Mouse (Mus musculus): ENCODE measurements around the gene 2310039H08Rik. TPM values are rescaled to one million over a fixed set of nuclear protein-coding genes. Genes with fewer than 3 reads are reported as not detected.

2310039H08Rik gene
- polyA plus RNA-seq, 1 experiment = 63.8 TPM

- Histone ChIP-seq H3K36me3 (ENCODE audit: control insufficient read depth, insufficient read depth) (no peaks in the 10 kb centered on the region), H3K79me2 (ENCODE audit: control insufficient read depth, insufficient read depth) (no peaks in the 10 kb centered on the region), H3K4me2 (ENCODE audit: low read depth) (no peak overlapping the region), H3K27me3 (ENCODE audit: control insufficient read depth, insufficient read depth, insufficient read length) (no peaks in the 10 kb centered on the region), H3ac (ENCODE audit: control insufficient read depth, insufficient read length) (no peak overlapping the region), H3K4me3 (no peak overlapping the region)
- TF ChIP-seq TCF3 (IDR thresholded peaks at IDR 0.05; ENCODE audit: insufficient read length, low read depth) = no peak
- TF ChIP-seq CEBPB (IDR thresholded peaks at IDR 0.05; ENCODE audit: insufficient read depth, poor library complexity, severe bottlenecking) = no peak
- TF ChIP-seq MYOD1 (IDR thresholded peaks at IDR 0.05; ENCODE audit: control insufficient read depth in 1 of 3, insufficient read length in 2 of 3, low read depth in 2 of 3) = no peak
- TF ChIP-seq POLR2A (IDR thresholded peaks at IDR 0.05; ENCODE audit: insufficient read length, low read depth) = no peak
Measured at GRCm38 (mm10) chr17:46735287-46735686, 37.1 kb upstream of the 2310039H08Rik start.

DNA sequence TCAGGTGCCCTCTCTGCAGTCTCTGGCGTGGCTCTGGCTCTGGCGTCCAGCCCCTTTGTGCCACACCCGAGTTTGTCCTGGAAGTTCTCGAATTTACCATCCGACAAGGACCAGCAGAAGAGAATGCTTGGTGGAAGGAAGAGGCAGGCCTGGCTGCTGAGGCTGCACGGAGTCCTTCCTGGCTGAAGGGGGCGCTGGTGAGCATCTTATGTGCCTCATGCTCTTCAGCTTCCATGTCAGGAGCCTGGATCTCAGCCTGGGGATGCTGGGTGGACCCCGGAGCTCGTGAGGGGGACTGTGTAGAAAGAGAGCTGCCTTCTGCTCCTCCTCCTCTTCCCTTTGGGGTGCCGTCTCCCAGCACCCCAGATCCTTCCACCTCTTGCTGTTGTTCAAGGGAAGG, 36.3 kb upstream of the 2310039H08Rik start:
- no peaks in the 10 kb centered on the region for H3K36me3 ChIP-seq (ENCODE audit: control insufficient read depth, insufficient read depth)
- no peaks in the 10 kb centered on the region for H3K79me2 ChIP-seq (ENCODE audit: control insufficient read depth, insufficient read depth)
- no peak overlapping the region for H3K4me2 ChIP-seq (ENCODE audit: low read depth)
- TF ChIP-seq USF1 (IDR thresholded peaks at IDR 0.05; ENCODE audit: low read depth) (no peak), MAX (IDR thresholded peaks at IDR 0.05; ENCODE audit: low read depth) (no peak), POLR2AphosphoS2 (IDR thresholded peaks at IDR 0.05; ENCODE audit: insufficient read length, low read depth) (no peak), TCF3 (IDR thresholded peaks at IDR 0.05; ENCODE audit: insufficient read length, low read depth) (no peak), TCF12 (IDR thresholded peaks at IDR 0.05; ENCODE audit: insufficient read depth, poor library complexity, severe bottlenecking) (no peak), MYOG (IDR thresholded peaks at IDR 0.05; ENCODE audit: control insufficient read depth in 1 of 3, insufficient read depth in 1 of 3, insufficient read length in 2 of 3, low read depth in 2 of 3) (no peak), REST (IDR thresholded peaks at IDR 0.05; ENCODE audit: insufficient read depth, insufficient read length) (no peak)
- H3K27me3 ChIP-seq (ENCODE audit: control insufficient read depth, insufficient read depth, insufficient read length) = no peaks in the 10 kb centered on the region
- no peak overlapping the region for H3ac ChIP-seq (ENCODE audit: control insufficient read depth, insufficient read length)
- no peak overlapping the region for H3K4me3 ChIP-seq

- H3ac ChIP-seq (ENCODE audit: control insufficient read depth, insufficient read length) = no peak overlapping the region
- no peaks in the 10 kb centered on the region for H3K36me3 ChIP-seq (ENCODE audit: control insufficient read depth, insufficient read depth)
- no peak for TF ChIP-seq USF1 (IDR thresholded peaks at IDR 0.05; ENCODE audit: low read depth)
- TF ChIP-seq E2F4 (IDR thresholded peaks at IDR 0.05; ENCODE audit: insufficient read depth) = no peak
- no peak for TF ChIP-seq POLR2AphosphoS2 (IDR thresholded peaks at IDR 0.05; ENCODE audit: insufficient read length, low read depth)
- no peak for TF ChIP-seq MYOG (IDR thresholded peaks at IDR 0.05; ENCODE audit: control insufficient read depth in 1 of 3, insufficient read depth in 1 of 3, insufficient read length in 2 of 3, low read depth in 2 of 3)
- TF ChIP-seq MAX (IDR thresholded peaks at IDR 0.05; ENCODE audit: low read depth) = no peak
- no peak for TF ChIP-seq POLR2A (IDR thresholded peaks at IDR 0.05; ENCODE audit: insufficient read length, low read depth)
- TF ChIP-seq SRF (IDR thresholded peaks at IDR 0.05; ENCODE audit: control insufficient read depth, insufficient read length, low read depth) = no peak
- TF ChIP-seq TCF12 (IDR thresholded peaks at IDR 0.05; ENCODE audit: insufficient read depth, poor library complexity, severe bottlenecking) = no peak
- TF ChIP-seq REST (IDR thresholded peaks at IDR 0.05; ENCODE audit: insufficient read depth, insufficient read length) = no peak
- TF ChIP-seq CEBPB (IDR thresholded peaks at IDR 0.05; ENCODE audit: insufficient read depth, poor library complexity, severe bottlenecking) = no peak
- TF ChIP-seq TCF3 (IDR thresholded peaks at IDR 0.05; ENCODE audit: insufficient read length, low read depth) = no peak
- TF ChIP-seq MYOD1 (IDR thresholded peaks at IDR 0.05; ENCODE audit: control insufficient read depth in 1 of 3, insufficient read length in 2 of 3, low read depth in 2 of 3) = no peak
- no peaks in the 10 kb centered on the region for H3K79me2 ChIP-seq (ENCODE audit: control insufficient read depth, insufficient read depth)
- no peak overlapping the region for H3K4me3 ChIP-seq
- H3K27me3 ChIP-seq (ENCODE audit: control insufficient read depth, insufficient read depth, insufficient read length) = no peaks in the 10 kb centered on the region
- H3K4me2 ChIP-seq (ENCODE audit: low read depth) = no peak overlapping the region
Measured at GRCm38 (mm10) chr17:46741305-46741704, 31.1 kb upstream of the 2310039H08Rik start.

DNA sequence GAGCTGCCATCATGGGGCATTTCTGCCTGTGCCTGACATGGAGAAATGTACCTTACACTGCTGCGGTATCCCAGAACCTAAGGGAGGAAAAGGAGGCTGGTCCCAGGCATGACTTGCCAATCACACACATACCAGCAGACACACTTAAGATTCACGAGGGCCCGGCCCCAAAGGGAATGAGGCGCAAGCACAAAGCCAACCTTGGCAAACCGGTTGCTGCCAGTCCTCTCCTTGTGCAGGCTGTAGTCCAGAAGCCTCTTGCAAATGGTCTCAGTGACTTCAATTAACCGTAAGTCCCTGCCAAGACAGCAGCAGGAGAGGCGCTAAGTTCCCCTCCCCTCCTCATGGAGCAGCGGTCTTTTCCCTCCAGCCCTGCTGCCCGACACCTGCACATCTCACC, 29.4 kb upstream of the 2310039H08Rik start:
- no peaks in the 10 kb centered on the region for H3K36me3 ChIP-seq (ENCODE audit: control insufficient read depth, insufficient read depth)
- no peak overlapping the region for H3K4me2 ChIP-seq (ENCODE audit: low read depth)
- TF ChIP-seq TCF3 (IDR thresholded peaks at IDR 0.05; ENCODE audit: insufficient read length, low read depth) (no peak), SRF (IDR thresholded peaks at IDR 0.05; ENCODE audit: control insufficient read depth, insufficient read length, low read depth) (no peak), CEBPB (IDR thresholded peaks at IDR 0.05; ENCODE audit: insufficient read depth, poor library complexity, severe bottlenecking) (no peak), POLR2A (IDR thresholded peaks at IDR 0.05; ENCODE audit: insufficient read length, low read depth) (no peak), MAX (IDR thresholded peaks at IDR 0.05; ENCODE audit: low read depth) (no peak)
- no peak overlapping the region for H3ac ChIP-seq (ENCODE audit: control insufficient read depth, insufficient read length)
- no peaks in the 10 kb centered on the region for H3K27me3 ChIP-seq (ENCODE audit: control insufficient read depth, insufficient read depth, insufficient read length)
- H3K79me2 ChIP-seq (ENCODE audit: control insufficient read depth, insufficient read depth) = peaks cover under 1% of the 10 kb centered on the region
- no peak overlapping the region for H3K4me3 ChIP-seq

DNA sequence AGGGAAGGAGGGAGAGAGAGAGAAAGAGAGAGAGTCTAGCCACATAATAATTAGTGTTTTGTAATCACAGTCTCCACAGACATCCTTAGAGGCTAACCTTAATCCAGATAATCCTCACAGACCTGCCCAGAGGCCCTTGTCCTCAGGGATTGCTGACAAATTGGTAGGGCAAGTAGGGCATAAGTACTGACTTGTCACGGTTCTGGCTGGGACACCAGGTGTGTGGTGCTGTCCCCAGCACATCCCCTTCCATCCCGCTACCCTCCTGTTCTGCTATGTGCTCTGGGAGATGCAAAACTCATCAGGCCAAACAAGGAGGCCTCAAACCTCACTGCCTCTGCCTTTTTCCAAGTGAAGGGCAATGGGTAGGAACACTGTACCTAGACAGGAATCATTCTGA, 26.9 kb upstream of the 2310039H08Rik start:
- H3K4me3 ChIP-seq = no peak overlapping the region
- H3ac ChIP-seq (ENCODE audit: control insufficient read depth, insufficient read length) = no peak overlapping the region
- H3K36me3 ChIP-seq (ENCODE audit: control insufficient read depth, insufficient read depth) = no peaks in the 10 kb centered on the region
- peaks cover 18% of the 10 kb centered on the region for H3K79me2 ChIP-seq (ENCODE audit: control insufficient read depth, insufficient read depth)
- TF ChIP-seq USF1 (IDR thresholded peaks at IDR 0.05; ENCODE audit: low read depth) (no peak), MYOD1 (IDR thresholded peaks at IDR 0.05; ENCODE audit: control insufficient read depth in 1 of 3, insufficient read length in 2 of 3, low read depth in 2 of 3) (no peak), MYOG (IDR thresholded peaks at IDR 0.05; ENCODE audit: control insufficient read depth in 1 of 3, insufficient read depth in 1 of 3, insufficient read length in 2 of 3, low read depth in 2 of 3) (no peak), SRF (IDR thresholded peaks at IDR 0.05; ENCODE audit: control insufficient read depth, insufficient read length, low read depth) (no peak), MAX (IDR thresholded peaks at IDR 0.05; ENCODE audit: low read depth) (no peak), E2F4 (IDR thresholded peaks at IDR 0.05; ENCODE audit: insufficient read depth) (no peak), CEBPB (IDR thresholded peaks at IDR 0.05; ENCODE audit: insufficient read depth, poor library complexity, severe bottlenecking) (no peak), TCF3 (IDR thresholded peaks at IDR 0.05; ENCODE audit: insufficient read length, low read depth) (no peak), TCF12 (IDR thresholded peaks at IDR 0.05; ENCODE audit: insufficient read depth, poor library complexity, severe bottlenecking) (no peak), REST (IDR thresholded peaks at IDR 0.05; ENCODE audit: insufficient read depth, insufficient read length) (no peak), POLR2A (IDR thresholded peaks at IDR 0.05; ENCODE audit: insufficient read length, low read depth) (no peak), POLR2AphosphoS2 (IDR thresholded peaks at IDR 0.05; ENCODE audit: insufficient read length, low read depth) (no peak)
- H3K4me2 ChIP-seq (ENCODE audit: low read depth) = no peak overlapping the region
- H3K27me3 ChIP-seq (ENCODE audit: control insufficient read depth, insufficient read depth, insufficient read length) = no peaks in the 10 kb centered on the region
